Mouse (Mus musculus): ENCODE data around the gene Bmp8a. TPM values are rescaled to one million over a fixed set of nuclear protein-coding genes. Genes with fewer than 3 reads are reported as not detected.
A peak's percentile ranks its signal among the peaks of the same experiment; 100 is the strongest.
"Not testable (repeated sequence)": the region's sequence is repeated elsewhere in the genome, so short reads cannot be mapped to it uniquely, and the experiment has no call there.

Bmp8a gene
- polyA plus RNA-seq, 1 experiment from 2014 or later, result 0.23 TPM

- Histone ChIP-seq H3K4me2 (no peak overlapping the region), H3K4me3 (no peak overlapping the region), H3K27me3 (0 out of 2 replicates have a peak, but pooled peaks cover 5% of the 10 kb centered on the region), H3K9me3 (no peaks in the 10 kb centered on the region), H3K4me1 (replicated peaks) (no peaks in the 10 kb centered on the region; the same call in 1 of the 2 replicates), H3K36me3 (no peaks in the 10 kb centered on the region), H3K27ac (replicated peaks) (no peak overlapping the region), H3K9ac (no peak overlapping the region)
- 58% methylated on average over 3 of the region's 3 CpGs for WGBS
- ATAC-seq (ENCODE audit: low FRiP score, low read depth), result no peak
Measured at GRCm38 (mm10) chr4:123327630-123328029, 15.4 kb downstream of the Bmp8a start.

- H3K4me3 ChIP-seq, result no peak overlapping the region
- no peaks in the 10 kb centered on the region for H3K36me3 ChIP-seq
- WGBS, result 80% methylated on average over 3 of the region's 3 CpGs
- no peak for ATAC-seq (ENCODE audit: low FRiP score, low read depth)
- no peak overlapping the region for H3K9ac ChIP-seq
- H3K4me2 ChIP-seq, result no peak overlapping the region
- peaks cover 12% of the 10 kb centered on the region for H3K27me3 ChIP-seq
- no peaks in the 10 kb centered on the region; the same call in 1 of the 2 replicates for H3K4me1 ChIP-seq (replicated peaks)
- no peak overlapping the region for H3K27ac ChIP-seq (replicated peaks)
- no peaks in the 10 kb centered on the region for H3K9me3 ChIP-seq
Measured at GRCm38 (mm10) chr4:123326087-123326486, 17.0 kb downstream of the Bmp8a start.

GRCm38 (mm10) chr4:123323534-123323933, 19.5 kb downstream of the Bmp8a start, which contains the start of gene Oxct2a:
TSS of gene Oxct2a (minus strand) at chr4:123323634.
- ATAC-seq (ENCODE audit: low FRiP score, low read depth), result no peak
- H3K9me3 ChIP-seq, result no peaks in the 10 kb centered on the region
- H3K36me3 ChIP-seq, result no peaks in the 10 kb centered on the region
- peak within 1 kb of the TSS; percentile 25 for H3K4me3 ChIP-seq
- no peak within 1 kb of the TSS for H3K9ac ChIP-seq
- H3K4me1 ChIP-seq (replicated peaks), result no peaks in the 10 kb centered on the region; the same call in 1 of the 2 replicates
- 13% methylated on average over 13 of the region's 13 CpGs for WGBS
- H3K27me3 ChIP-seq, result peaks cover 12% of the 10 kb centered on the region
- no peak within 1 kb of the TSS for H3K27ac ChIP-seq (replicated peaks)
- H3K4me2 ChIP-seq, result peak within 1 kb of the TSS; percentile 52

GRCm38 (mm10) chr4:123322910-123323309, 20.1 kb downstream of the Bmp8a start:
- not testable (repeated sequence) for H3K4me1 ChIP-seq (replicated peaks); H3K9ac ChIP-seq; H3K9me3 ChIP-seq; H3K27ac ChIP-seq (replicated peaks); H3K36me3 ChIP-seq
- Histone ChIP-seq H3K4me2 (peak overlapping the region; percentile 52), H3K4me3 (peak overlapping the region; percentile 25), H3K27me3 (peaks cover 12% of the 10 kb centered on the region)
- ATAC-seq (ENCODE audit: low FRiP score, low read depth), result peak; percentile 60; the same call in 1 of the 2 replicates
- 16% methylated on average over 25 of the region's 38 CpGs for WGBS

- no peak overlapping the region for H3K9ac ChIP-seq
- 83% methylated on average over 3 of the region's 3 CpGs for WGBS
- H3K4me3 ChIP-seq, result no peak overlapping the region
- H3K27ac ChIP-seq (replicated peaks), result no peak overlapping the region
- H3K4me2 ChIP-seq, result no peak overlapping the region
- H3K9me3 ChIP-seq, result no peaks in the 10 kb centered on the region
- H3K4me1 ChIP-seq (replicated peaks), result no peaks in the 10 kb centered on the region
- H3K27me3 ChIP-seq, result no peaks in the 10 kb centered on the region
- H3K36me3 ChIP-seq, result no peaks in the 10 kb centered on the region
- ATAC-seq (ENCODE audit: low FRiP score, low read depth), result no peak
Measured at GRCm38 (mm10) chr4:123314497-123314896, 28.6 kb downstream of the Bmp8a start.

GRCm38 (mm10) chr4:123313010-123313409, 30.0 kb downstream of the Bmp8a start:
- WGBS, result 86% methylated on average over 6 of the region's 6 CpGs
- no peak overlapping the region for H3K9ac ChIP-seq
- H3K4me3 ChIP-seq, result no peak overlapping the region
- H3K4me2 ChIP-seq, result no peak overlapping the region
- no peak for ATAC-seq (ENCODE audit: low FRiP score, low read depth)
- H3K9me3 ChIP-seq, result no peaks in the 10 kb centered on the region
- no peak overlapping the region for H3K27ac ChIP-seq (replicated peaks)
- no peaks in the 10 kb centered on the region for H3K4me1 ChIP-seq (replicated peaks)
- no peaks in the 10 kb centered on the region for H3K27me3 ChIP-seq
- H3K36me3 ChIP-seq, result no peaks in the 10 kb centered on the region

GRCm38 (mm10) chr4:123311845-123312244, 31.2 kb downstream of the Bmp8a start:
- no peak overlapping the region for H3K4me3 ChIP-seq
- H3K36me3 ChIP-seq, result no peaks in the 10 kb centered on the region
- no peaks in the 10 kb centered on the region for H3K27me3 ChIP-seq
- H3K9me3 ChIP-seq, result no peaks in the 10 kb centered on the region
- H3K4me1 ChIP-seq (replicated peaks), result no peaks in the 10 kb centered on the region
- H3K27ac ChIP-seq (replicated peaks), result no peak overlapping the region
- WGBS, result 90% methylated on average over 7 of the region's 7 CpGs
- ATAC-seq (ENCODE audit: low FRiP score, low read depth), result no peak
- no peak overlapping the region for H3K9ac ChIP-seq
- H3K4me2 ChIP-seq, result no peak overlapping the region

- Histone ChIP-seq H3K36me3 (peaks cover 12% of the 10 kb centered on the region), H3K4me3 (no peak overlapping the region), H3K27ac (replicated peaks) (no peak overlapping the region), H3K9ac (no peak overlapping the region), H3K9me3 (no peaks in the 10 kb centered on the region), H3K4me1 (replicated peaks) (no peaks in the 10 kb centered on the region), H3K27me3 (no peaks in the 10 kb centered on the region), H3K4me2 (no peak overlapping the region)
- 59% methylated on average over 3 of the region's 3 CpGs for WGBS
- no peak for ATAC-seq (ENCODE audit: low FRiP score, low read depth)
Measured at GRCm38 (mm10) chr4:123308292-123308691, 34.8 kb downstream of the Bmp8a start.

- 92% methylated on average over 10 of the region's 10 CpGs for WGBS
- H3K9ac ChIP-seq, result no peak overlapping the region
- no peak overlapping the region for H3K27ac ChIP-seq (replicated peaks)
- no peak for ATAC-seq (ENCODE audit: low FRiP score, low read depth)
- H3K4me2 ChIP-seq, result no peak overlapping the region
- no peaks in the 10 kb centered on the region for H3K4me1 ChIP-seq (replicated peaks)
- H3K4me3 ChIP-seq, result no peak overlapping the region
- no peaks in the 10 kb centered on the region for H3K9me3 ChIP-seq
- no peaks in the 10 kb centered on the region for H3K27me3 ChIP-seq
- peaks cover 25% of the 10 kb centered on the region for H3K36me3 ChIP-seq
Measured at GRCm38 (mm10) chr4:123306999-123307398, 36.1 kb downstream of the Bmp8a start.

GRCm38 (mm10) chr4:123305789-123306188, 37.3 kb downstream of the Bmp8a start:
- H3K4me3 ChIP-seq, result no peak overlapping the region
- no peak overlapping the region for H3K4me2 ChIP-seq
- WGBS, result 36% methylated on average over 3 of the region's 3 CpGs
- H3K27ac ChIP-seq (replicated peaks), result no peak overlapping the region
- H3K27me3 ChIP-seq, result no peaks in the 10 kb centered on the region
- H3K4me1 ChIP-seq (replicated peaks), result no peaks in the 10 kb centered on the region
- H3K9me3 ChIP-seq, result no peaks in the 10 kb centered on the region
- peaks cover 29% of the 10 kb centered on the region for H3K36me3 ChIP-seq
- H3K9ac ChIP-seq, result no peak overlapping the region
- peak; percentile 52 for ATAC-seq (ENCODE audit: low FRiP score, low read depth)

GRCm38 (mm10) chr4:123298980-123299670, 43.9 kb downstream of the Bmp8a start:
- Histone ChIP-seq H3K4me3 (no peak overlapping the region), H3K4me2 (no peak overlapping the region), H3K9me3 (no peaks in the 10 kb centered on the region), H3K27ac (replicated peaks) (no peak overlapping the region), H3K27me3 (no peaks in the 10 kb centered on the region), H3K36me3 (peaks cover 76% of the 10 kb centered on the region), H3K4me1 (replicated peaks) (no peaks in the 10 kb centered on the region), H3K9ac (no peak overlapping the region)
- no peak for ATAC-seq (ENCODE audit: low FRiP score, low read depth)
- 88% methylated on average over 11 of the region's 11 CpGs for WGBS

- no peak for ATAC-seq (ENCODE audit: low FRiP score, low read depth)
- WGBS, result 87% methylated on average over 4 of the region's 4 CpGs
- H3K36me3 ChIP-seq, result peaks cover 76% of the 10 kb centered on the region
Measured at GRCm38 (mm10) chr4:123298226-123298625, 44.8 kb downstream of the Bmp8a start.

More at GRCm38 (mm10) chr4:123298226-123298625, 44.8 kb downstream of the Bmp8a start:
- H3K4me3 ChIP-seq, result no peak overlapping the region
- no peak overlapping the region for H3K27ac ChIP-seq (replicated peaks)
- H3K27me3 ChIP-seq, result no peaks in the 10 kb centered on the region
- no peak overlapping the region for H3K9ac ChIP-seq
- H3K4me1 ChIP-seq (replicated peaks), result no peaks in the 10 kb centered on the region
- no peaks in the 10 kb centered on the region for H3K9me3 ChIP-seq
- H3K4me2 ChIP-seq, result no peak overlapping the region

Data from hindbrain, embryonic 15.5 days (tissue).